Mouse (Mus musculus) forebrain, embryonic 11.5 days (tissue): ENCODE measurements around the gene Catsper3. TPM values are rescaled to one million over a fixed set of nuclear protein-coding genes. Genes with fewer than 3 reads are reported as not detected.

Experiments used
- ATAC-seq: fragments of 200-750 bp; cut with Nextera tagmentation; replicated peaks from 2 replicates; pipeline ENCODE4 v1.8.0; 2017; ENCODE audit warnings: moderate TSS enrichment; ENCODE audit not compliant: low FRiP score
- DNase-seq: peaks from one replicate; pipeline ENCODE4 v3.0.0-alpha.2; 2017; ENCODE audit warnings: low spot score
- H3K27ac ChIP-seq: fragments of 300-500 bp; sonication (generic); 2 replicates; pipeline ENCODE4 v1.5.1; 2014; ENCODE audit warnings: low read depth, low read length
- H3K27me3 ChIP-seq: fragments of 300-500 bp; sonication (generic); 2 replicates; pipeline ENCODE4 v1.6.1; 2014; ENCODE audit warnings: mild to moderate bottlenecking, low read length, mixed read lengths; ENCODE audit not compliant: control insufficient read depth, insufficient read depth
- H3K36me3 ChIP-seq: fragments of 300-500 bp; sonication (generic); 2 replicates; pipeline ENCODE4 v1.6.1; 2014; ENCODE audit warnings: mild to moderate bottlenecking, low read length, moderate library complexity, mixed read lengths; ENCODE audit not compliant: control insufficient read depth, insufficient read depth
- H3K4me1 ChIP-seq: fragments of 300-500 bp; sonication (generic); replicated peaks from 2 replicates; pipeline ENCODE4 v1.6.1; 2014; ENCODE audit warnings: low read length, mixed read lengths; ENCODE audit not compliant: control insufficient read depth, insufficient read depth
- H3K4me2 ChIP-seq: fragments of 300-500 bp; sonication (generic); 2 replicates; pipeline ENCODE4 v1.6.1; 2014; ENCODE audit warnings: low read depth, mild to moderate bottlenecking, low read length, moderate library complexity, mixed read lengths; ENCODE audit not compliant: severe bottlenecking
- H3K4me3 ChIP-seq: fragments of 300-500 bp; sonication (generic); 2 replicates; pipeline ENCODE4 v1.5.1; 2014; ENCODE audit warnings: low read depth, low read length
- H3K9ac ChIP-seq: fragments of 300-500 bp; sonication (generic); 2 replicates; pipeline ENCODE4 v1.6.1; 2014; ENCODE audit warnings: low read length
- H3K9me3 ChIP-seq: fragments of 300-500 bp; sonication (generic); 2 replicates; pipeline ENCODE4 v1.6.1; 2016; ENCODE audit warnings: low read length, mixed read lengths; ENCODE audit not compliant: control insufficient read depth
- WGBS: fragments of 180-500 bp; shearing (Covaris S2); extraction: QIAGEN DNeasy Blood & Tissue Kit; methylation state at CpG from one replicate; pipeline ENCODE4 v1.1.7; 2014; 5-methylcytosine and 5-hydroxymethylcytosine counted together
- polyA plus RNA-seq: library from polyadenylated mRNA; unstranded; fragments of >200 nt; fragmentation: Nextera tagmentation; extraction: Ambion mirVana; gene quantifications from 2 replicates; pipeline ENCODE4 v1.2.1, GENCODE M21; 2014

The Catsper3 gene
- polyA plus RNA-seq, 1 experiment from 2014 or later = not detected

GRCm38 (mm10) chr13:55822499-55822898, 38.1 kb downstream of the Catsper3 start:
- Histone ChIP-seq H3K9ac (no peak overlapping the region), H3K4me2 (no peak overlapping the region), H3K9me3 (no peaks in the 10 kb centered on the region), H3K27me3 (peaks cover 43% of the 10 kb centered on the region), H3K4me1 (peaks cover 6% of the 10 kb centered on the region; the same call in 1 of the 2 replicates), H3K27ac (no peak overlapping the region), H3K36me3 (no peaks in the 10 kb centered on the region), H3K4me3 (no peak overlapping the region)
- DNase-seq (no peak), ATAC-seq (no peak)
- WGBS = 54% methylated on average over 5 of the region's 5 CpGs

DNA sequence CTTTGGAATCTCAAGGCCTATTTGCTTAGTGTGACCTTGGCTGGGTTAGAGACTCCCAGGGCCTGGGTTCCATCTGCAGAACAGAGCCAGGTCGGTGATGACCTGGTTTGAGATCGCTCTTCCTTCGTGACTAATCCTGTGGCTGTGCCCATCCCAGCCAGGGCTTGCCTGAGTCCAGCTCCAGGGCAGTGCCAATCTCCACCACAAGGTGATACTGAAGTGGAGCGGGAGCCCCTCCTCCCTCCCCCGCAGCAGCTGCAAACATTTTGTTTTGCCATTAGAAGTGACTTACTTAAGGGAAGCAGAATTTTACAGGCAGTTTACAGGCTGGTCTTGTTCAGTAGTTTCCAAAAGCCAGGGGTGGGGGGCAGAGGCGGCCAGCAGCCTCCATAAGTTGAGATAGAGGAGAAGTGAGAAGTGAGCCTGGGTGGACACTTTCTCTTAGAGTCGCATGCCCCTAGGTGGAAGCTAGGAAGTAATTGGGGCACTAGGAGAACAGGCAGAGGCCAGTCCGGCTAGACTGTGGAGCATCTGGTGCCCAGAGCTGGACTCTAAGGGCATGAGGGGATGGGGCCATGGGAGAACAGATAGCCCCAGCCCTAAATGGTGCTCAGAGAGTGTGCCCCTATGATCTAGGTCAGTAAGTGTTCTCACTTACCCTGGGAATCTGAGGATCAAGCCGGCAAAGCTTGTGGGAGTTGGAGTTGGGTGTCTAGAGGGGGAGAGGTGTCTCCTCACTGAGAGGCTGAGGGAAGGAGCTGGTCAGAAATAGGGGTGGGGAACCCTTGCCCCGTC, 40.0 kb downstream of the Catsper3 start:
- WGBS = 6% methylated on average over 10 of the region's 10 CpGs
- DNase-seq = no peak
- peaks cover 6% of the 10 kb centered on the region; the same call in 1 of the 2 replicates for H3K4me1 ChIP-seq
- no peak overlapping the region for H3K27ac ChIP-seq
- no peaks in the 10 kb centered on the region for H3K36me3 ChIP-seq
- H3K27me3 ChIP-seq = peaks cover 60% of the 10 kb centered on the region
- no peak overlapping the region for H3K4me2 ChIP-seq
- no peak for ATAC-seq
- H3K4me3 ChIP-seq = no peak overlapping the region
- H3K9me3 ChIP-seq = no peaks in the 10 kb centered on the region
- H3K9ac ChIP-seq = no peak overlapping the region

DNA sequence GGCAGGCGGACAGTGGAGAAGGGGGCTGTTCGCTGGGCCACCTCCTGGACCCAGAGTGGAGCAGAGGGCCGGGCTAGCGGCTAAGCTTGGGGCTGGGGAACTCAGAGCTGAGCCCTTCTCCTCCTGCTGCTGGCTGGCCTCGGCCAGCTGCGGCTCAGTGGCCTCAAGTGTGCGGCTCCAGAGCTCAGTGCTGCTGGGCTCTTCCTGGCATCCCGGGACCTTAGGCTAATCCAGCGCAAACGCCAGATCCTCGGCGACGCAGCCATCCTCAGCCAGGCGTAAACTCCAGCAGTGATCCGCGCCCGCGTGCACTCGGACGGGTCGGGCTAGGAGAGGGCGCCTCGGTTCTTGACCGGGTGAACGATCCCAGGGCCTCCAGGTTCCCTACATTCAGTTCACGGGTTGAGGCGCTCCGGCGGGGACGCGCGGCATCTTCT, 40.9 kb downstream of the Catsper3 start:
- H3K27me3 ChIP-seq = peaks cover 64% of the 10 kb centered on the region
- H3K27ac ChIP-seq = no peak overlapping the region
- H3K4me2 ChIP-seq = no peak overlapping the region
- H3K36me3 ChIP-seq = no peaks in the 10 kb centered on the region
- DNase-seq (peak; percentile 69), ATAC-seq (peak; percentile 51; the same call in 1 of the 2 replicates)
- no peak overlapping the region for H3K9ac ChIP-seq
- H3K9me3 ChIP-seq = no peaks in the 10 kb centered on the region
- H3K4me3 ChIP-seq = no peak overlapping the region
- under 1% methylated on average over 32 of the region's 32 CpGs for WGBS
- peaks cover 6% of the 10 kb centered on the region; the same call in 1 of the 2 replicates for H3K4me1 ChIP-seq

DNA sequence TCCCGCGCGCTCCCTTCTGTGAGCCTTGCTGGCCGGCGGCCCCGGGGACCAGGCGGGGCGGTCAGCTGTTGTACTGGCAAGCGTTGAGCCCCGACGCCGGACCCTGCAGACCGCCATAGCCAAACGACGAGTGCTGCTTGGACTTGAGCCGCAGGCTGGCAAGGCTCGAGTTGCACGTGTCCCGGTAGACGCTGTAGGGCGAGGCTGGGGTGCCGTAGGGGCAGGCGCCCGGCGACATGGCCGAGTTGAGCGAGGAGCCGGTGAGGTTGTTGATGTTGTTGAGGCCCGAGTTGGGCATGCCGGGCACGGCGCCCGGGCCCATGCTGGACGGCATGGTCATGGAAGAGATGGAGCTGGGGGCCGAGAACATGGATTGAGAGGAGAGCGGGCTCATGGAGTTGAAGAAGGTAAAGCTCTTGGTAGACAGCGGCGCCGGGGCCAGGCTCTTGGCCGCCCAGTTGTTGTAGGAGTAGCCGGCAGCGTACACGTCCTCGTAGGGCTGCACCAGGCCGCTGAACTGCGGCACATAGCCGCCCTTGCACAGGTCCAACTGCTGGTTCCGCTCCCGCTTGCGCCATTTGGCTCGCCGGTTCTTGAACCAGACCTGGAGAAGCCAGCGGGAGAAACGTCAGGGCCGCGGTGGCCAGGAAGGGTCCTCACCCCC, 41.8 kb downstream of the Catsper3 start:
- ATAC-seq (no peak), DNase-seq (peak; percentile 71)
- WGBS = under 1% methylated on average over 55 of the region's 56 CpGs
- H3K4me2 ChIP-seq = no peak overlapping the region
- peaks cover 73% of the 10 kb centered on the region for H3K27me3 ChIP-seq
- H3K36me3 ChIP-seq = no peaks in the 10 kb centered on the region
- H3K4me3 ChIP-seq = no peak overlapping the region
- no peaks in the 10 kb centered on the region for H3K9me3 ChIP-seq
- no peak overlapping the region for H3K27ac ChIP-seq
- H3K9ac ChIP-seq = no peak overlapping the region
- peaks cover 11% of the 10 kb centered on the region; the same call in 1 of the 2 replicates for H3K4me1 ChIP-seq

DNA sequence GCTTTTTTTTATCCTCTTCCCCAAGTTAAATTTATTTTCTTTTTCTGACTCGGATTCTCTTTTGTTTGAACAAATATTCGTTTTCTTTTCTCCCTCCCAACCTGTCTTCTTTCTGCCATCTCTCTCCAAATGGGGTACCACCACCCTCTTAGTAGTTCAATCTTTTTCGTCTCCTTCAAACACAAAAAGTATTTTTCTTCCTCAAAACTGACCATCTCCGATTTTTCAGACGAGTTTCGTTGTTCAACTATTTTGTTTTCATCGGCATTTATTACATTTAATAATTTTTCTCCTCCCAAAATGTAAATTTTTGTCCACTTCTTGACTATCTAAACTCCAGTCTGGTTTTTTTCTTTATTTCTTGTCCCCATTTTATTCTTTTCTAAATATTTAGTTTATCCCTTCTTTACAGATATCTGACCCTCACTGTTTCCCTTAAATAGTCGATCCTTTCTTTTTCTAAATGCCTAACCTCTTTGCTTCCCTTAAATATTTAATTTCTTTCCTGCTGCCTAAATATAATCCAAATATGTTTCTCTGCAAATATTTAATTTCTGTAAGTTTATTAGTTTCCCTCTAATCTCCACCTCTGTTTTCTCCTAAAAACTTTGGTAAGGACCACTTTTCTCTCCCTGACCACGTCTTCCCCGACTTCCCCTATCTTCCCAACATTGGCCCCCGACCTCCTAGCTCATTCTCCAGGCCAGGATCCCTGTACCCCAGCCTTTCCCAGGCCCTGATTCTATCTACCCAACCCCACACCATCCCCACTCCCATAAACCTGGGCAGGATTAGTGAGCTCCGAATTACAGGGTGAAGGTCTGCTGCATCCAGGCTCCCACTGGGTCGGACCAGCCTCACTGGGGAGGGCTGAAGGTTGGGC, 42.7 kb downstream of the Catsper3 start:
- Histone ChIP-seq H3K9me3 (no peaks in the 10 kb centered on the region), H3K36me3 (no peaks in the 10 kb centered on the region), H3K4me3 (no peak overlapping the region), H3K4me2 (no peak overlapping the region), H3K9ac (no peak overlapping the region), H3K27me3 (peaks cover 80% of the 10 kb centered on the region), H3K27ac (no peak overlapping the region), H3K4me1 (peaks cover 14% of the 10 kb centered on the region; the same call in 1 of the 2 replicates)
- DNase-seq (no peak), ATAC-seq (no peak)
- 2% methylated on average over 13 of the region's 13 CpGs for WGBS

DNA sequence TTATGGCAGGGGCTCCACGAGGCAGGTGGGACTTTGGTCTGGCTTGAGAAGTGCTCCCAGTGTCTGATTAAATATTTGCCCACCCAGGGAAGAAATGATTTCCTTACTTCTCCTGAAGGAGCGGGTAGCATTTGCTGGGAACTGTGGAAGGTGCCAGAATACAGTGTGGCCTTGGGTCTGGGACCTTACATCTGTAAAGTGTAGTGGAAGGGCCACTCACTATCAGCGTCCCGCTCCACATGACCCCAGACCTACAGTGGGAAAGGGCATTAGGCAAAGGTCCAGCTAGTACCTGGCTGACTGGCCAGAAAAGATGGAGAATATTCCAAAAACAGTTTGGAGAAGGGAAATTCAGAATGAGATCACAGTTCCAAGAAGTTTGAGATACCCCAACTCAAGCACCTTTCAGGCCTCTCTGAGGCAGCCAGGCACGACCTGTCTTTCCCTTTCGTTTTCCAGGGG, 43.3 kb downstream of the Catsper3 start:
- peaks cover 14% of the 10 kb centered on the region; the same call in 1 of the 2 replicates for H3K4me1 ChIP-seq
- H3K9ac ChIP-seq = no peak overlapping the region
- ATAC-seq = no peak
- no peak for DNase-seq
- H3K27ac ChIP-seq = no peak overlapping the region
- WGBS = 0% methylated on average over 6 of the region's 6 CpGs
- no peaks in the 10 kb centered on the region for H3K36me3 ChIP-seq
- no peak overlapping the region for H3K4me3 ChIP-seq
- no peaks in the 10 kb centered on the region for H3K9me3 ChIP-seq
- H3K4me2 ChIP-seq = no peak overlapping the region
- peaks cover 86% of the 10 kb centered on the region for H3K27me3 ChIP-seq

DNA sequence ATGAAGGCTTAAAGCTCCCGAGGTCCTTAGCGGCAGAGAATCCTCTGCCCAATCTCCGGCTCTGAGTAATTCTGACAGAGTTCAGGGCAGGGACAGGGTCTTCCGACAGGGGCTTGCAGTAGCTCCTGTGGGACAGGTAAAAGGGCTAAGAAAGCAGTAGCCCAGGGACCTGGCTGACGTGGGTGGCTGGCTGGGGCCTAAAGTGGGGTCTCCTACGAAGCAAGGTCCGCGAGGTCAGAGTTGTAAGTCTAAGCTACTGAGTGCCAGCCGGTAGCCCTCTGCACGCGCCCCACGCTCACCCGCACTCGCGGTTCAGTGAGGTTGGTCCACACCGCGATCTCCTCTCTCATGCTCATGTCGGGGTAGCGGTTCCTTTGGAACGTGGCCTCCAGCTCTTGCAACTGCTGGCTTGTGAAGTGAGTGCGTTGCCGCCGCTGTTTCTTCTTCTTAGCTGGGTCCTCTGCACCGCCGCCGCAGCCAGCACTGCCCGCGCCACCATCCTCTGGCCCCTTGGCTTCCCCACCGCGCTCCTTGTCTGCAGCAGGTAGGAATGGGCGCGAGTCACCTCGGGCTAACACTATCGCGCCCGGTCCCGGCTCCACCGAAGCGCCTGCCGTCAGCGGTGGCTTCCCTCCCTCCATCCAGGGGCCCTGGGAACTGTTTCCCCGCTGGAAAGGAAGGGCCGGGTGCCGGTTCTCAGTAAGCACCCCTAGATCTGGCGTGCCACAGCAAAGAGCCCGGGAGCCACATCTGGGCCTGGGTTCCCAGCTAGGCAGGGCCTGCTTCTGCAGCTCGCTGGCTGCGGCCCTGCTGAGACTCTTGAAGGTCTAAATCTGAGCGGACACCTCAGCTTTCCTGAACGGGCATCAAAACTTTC, 44.0 kb downstream of the Catsper3 start:
- Histone ChIP-seq H3K36me3 (no peaks in the 10 kb centered on the region), H3K4me1 (peaks cover 14% of the 10 kb centered on the region; the same call in 1 of the 2 replicates), H3K27me3 (peaks cover 87% of the 10 kb centered on the region), H3K9ac (no peak overlapping the region), H3K4me2 (no peak overlapping the region), H3K27ac (no peak overlapping the region), H3K9me3 (no peaks in the 10 kb centered on the region), H3K4me3 (no peak overlapping the region)
- WGBS = under 1% methylated on average over 50 of the region's 50 CpGs
- DNase-seq = peak; percentile 62
- no peak for ATAC-seq
